Mouse (Mus musculus) cerebellum, adult 9-10 months (tissue): ENCODE measurements at regions not wholly inside any gene's neighbourhood (a gene's known extent, or its start where the extent isn't known, plus 50 kb on each side); places are given as distances from the start of the nearest gene placed in this dataset.

Experiments
- DNase-seq: peaks from one replicate; pipeline ENCODE4 v3.0.0; 2022

DNA sequence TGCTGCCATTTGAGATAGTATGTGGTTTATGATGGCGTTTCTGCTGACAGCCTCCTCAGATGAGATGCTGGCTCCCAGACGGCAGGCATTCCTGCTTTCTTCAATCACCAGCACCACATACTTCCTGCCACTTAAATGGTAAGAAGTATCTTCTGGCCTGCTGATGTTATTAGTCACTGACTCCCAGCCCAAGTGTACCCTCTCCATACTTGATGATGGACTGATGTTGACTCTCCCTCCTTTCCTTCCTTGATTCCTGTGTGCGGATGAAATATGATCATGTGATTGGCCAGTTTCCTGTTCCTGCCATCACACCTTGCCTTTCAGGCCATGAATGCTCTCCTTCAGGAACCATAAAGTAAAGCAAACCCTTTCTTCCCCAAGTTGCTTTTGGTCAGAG lies 50.8 kb upstream of the Rpl10-ps3 start:
- DNase-seq: no peak

DNA sequence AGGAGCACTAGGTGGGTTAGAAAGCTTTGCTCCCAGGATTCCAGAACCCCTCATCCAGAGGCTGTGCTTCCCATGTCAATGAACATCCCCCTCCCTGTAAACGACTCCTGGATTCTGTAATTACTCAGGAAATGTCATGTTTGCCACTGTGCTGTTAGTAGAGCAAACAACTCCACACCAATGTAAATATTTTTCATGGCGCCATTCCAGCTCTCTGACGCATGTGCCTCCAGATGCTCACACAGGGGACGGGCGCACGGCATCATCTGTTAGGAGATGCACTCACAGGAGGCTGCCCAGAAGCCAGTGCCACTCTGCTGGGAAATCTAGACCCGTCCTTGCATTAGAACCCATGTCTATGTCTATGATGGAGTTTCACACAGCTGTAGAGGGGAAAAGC lies 51.3 kb upstream of the Rpl10-ps3 start:
- DNase-seq: no peak

DNA sequence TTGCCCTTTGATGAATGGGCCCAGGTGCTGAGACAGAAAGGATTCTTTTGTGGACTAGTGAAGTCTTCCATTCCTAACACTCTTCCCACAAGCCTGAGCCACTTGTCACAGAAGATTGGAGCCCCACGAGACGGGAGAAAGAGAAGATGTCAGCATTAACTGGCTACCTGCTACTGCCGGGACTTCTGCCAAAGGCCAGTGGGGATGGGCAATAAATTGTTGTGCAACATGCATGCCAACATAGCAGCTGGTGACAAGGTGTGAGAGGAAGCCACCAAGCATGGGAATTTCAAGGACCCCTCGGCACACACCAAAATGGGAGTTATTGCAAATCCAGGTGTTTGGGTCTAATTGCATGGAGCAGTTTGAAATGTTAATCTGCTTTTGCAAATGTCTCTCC lies 63.6 kb upstream of the Rpl10-ps3 start:
- no peak for DNase-seq

DNA sequence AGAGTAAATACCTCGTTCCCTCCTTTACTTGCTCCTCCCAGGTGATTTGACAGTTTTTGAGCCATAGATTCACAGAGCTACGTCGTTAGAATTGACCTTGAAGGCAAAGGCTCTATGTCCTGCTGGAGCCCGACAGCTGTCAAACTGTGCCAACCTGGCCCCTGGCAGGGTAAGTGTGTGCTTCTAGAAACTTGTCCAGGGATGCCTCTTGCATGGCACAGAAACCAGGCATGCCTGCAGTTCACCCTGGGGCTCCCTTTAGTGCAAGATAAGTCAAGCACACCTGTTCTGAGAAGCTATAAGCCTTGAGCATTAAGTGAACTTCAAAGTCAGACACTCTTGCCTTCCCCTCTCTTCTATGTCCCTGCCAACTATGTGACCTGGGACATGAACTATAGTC lies 64.1 kb upstream of the Rpl10-ps3 start:
- DNase-seq: no peak

DNA sequence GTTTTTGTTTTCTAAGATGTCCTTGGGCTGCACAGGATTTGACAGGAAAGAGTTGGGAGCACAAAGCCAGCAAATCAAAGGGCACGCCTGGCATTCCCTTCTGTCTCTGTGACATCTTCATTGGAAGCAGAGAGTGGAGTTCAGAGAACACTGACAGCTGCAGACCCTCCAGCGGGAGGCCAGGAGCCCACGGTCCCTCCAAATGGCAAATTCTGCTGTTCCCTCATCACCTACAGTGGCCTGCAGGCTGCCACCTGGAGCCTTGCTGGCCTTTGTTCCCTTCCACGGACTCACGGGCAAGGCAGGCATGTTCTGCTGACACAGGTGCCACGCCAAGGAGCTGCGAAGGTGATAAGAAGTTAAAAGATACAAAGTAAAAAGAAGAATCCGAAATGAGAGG lies 68.2 kb upstream of the Rpl10-ps3 start:
- DNase-seq: no peak

DNA sequence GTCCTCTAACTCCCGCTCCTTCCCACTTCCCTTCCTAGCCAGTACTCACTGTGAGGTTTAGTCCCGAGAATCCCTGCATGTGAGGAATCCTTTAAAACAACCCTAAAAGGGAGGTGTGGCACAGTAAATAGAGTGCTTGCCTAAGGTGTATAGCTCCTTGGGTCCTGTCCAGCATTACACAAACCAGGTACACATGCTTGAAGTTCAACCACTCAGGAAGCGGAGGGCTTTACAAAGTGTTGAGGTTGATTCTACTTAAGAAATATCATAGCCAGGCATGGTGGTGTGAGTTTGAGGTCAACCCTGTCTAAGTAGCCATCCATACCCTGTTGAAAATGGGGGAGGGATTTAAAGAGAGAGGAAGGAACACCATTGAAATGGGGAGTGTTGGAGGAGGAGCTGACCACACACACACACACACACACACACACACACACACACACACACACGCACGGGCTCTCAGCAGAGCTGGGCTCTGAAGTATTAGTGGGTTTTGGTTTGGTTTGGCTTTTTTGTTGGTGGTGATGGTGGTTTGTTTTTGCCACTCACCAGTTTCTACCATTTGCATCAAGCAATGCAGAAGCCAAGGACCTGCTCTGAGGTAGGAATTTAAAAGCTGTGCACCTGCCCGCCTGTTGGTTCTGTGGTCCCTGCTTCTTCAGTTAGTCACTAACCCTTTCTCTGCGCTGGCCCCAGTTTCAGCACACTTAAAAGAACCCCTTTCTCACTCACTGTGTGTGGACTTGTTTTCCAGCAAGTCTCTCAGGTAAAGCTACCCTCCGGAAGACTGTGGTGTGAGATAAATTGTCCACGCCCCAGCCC lies 69.0 kb upstream of the Rpl10-ps3 start:
- no peak for DNase-seq

DNA sequence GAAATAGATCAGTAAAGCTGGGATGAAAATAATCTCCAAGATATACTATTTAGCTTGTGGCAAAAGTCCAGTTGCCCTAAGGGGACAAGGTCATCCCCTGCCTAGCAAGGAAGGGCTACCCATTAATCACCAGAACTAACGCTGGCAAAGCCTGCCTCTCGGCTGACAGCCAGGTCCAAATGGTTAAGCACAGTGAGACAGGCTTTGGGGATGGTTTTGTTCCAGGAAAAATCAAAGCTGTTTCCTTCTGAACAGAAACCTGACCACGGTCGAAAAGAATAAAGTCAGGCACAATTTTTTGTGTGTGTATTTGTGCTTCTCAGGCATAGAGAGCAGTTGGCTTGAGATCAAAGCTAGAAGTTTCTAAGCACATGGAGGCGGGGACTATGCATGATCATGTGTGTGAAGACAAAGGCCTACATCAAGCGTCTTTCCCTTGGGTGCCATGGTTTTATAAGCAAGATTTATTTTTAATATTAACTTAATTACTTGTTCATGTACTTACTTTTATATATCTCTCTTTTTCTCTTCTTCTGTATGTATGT lies 70.1 kb upstream of the Rpl10-ps3 start:
- no peak for DNase-seq

DNA sequence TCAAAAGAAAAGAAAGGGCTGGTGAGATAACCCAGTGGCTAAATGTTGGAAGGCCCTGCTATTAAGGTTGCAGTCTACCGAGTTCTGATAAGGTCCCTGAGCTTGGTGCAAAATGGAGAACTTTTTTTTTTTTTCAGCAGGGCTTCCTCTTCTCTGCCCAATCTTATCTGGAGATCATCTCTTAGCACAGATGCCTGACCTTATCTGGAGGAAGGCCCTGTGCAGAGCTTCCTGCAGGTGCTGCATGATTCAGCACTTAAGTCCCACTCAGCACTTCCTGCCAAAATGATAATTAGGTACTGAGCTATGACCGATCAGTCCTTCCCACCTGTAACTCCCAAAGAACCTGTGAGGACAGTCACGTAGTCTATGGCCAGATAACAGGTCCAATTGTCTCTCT lies 71.9 kb upstream of the Rpl10-ps3 start:
- no peak for DNase-seq

DNA sequence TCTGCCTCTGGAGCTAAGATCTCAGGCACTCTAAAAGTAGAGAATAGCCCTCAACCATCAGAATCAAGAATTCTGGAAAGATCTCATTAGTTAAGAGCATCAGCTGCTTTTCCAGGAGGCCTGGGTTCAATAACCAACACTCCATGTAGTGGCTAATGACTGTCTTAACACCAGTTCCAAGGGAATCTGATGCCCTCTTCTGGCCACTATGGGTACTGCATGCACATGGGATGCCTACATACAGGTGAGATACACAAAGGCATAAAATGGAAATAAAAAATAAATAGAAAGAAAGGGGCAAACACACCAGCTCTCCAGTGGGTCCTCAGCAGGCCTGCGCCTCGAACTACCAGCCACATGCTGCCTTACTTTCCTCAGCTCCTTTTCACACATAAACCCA lies 73.3 kb upstream of the Plet1 start:
- DNase-seq: no peak

DNA sequence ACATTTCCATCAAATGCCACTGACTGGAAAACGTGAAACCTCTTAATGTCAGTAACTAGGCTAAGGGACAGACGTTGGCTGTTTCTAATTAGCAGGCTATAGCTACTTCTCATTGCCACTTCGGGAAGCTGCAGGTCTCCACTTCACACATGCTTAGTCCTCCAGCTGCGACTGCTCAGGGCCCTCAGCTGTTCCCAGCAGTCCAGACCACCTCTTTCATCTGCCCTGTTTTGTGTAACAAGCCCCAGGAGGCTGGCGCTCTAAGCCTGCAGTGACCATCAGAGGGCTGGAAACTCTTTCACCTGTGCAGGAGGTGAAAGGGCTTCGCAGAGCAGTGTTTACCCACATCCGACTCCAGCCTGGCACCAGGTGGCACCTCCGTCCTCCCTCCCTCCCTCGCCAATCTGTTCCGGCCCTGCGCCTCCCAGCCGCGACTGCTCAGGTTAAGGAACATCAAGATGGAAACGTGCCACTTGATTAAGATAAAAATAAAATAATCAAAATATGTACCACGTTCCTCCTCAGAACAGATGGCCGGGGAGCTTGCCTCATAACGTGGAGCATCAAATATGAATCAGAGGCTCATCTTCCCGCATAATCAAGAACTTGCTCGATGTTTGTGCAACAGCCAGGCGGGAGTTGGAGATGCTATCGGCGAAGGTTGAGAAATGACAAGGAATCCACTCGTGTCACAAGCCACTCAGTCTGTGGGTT lies 72.6 kb upstream of the Plet1 start:
- no peak for DNase-seq

DNA sequence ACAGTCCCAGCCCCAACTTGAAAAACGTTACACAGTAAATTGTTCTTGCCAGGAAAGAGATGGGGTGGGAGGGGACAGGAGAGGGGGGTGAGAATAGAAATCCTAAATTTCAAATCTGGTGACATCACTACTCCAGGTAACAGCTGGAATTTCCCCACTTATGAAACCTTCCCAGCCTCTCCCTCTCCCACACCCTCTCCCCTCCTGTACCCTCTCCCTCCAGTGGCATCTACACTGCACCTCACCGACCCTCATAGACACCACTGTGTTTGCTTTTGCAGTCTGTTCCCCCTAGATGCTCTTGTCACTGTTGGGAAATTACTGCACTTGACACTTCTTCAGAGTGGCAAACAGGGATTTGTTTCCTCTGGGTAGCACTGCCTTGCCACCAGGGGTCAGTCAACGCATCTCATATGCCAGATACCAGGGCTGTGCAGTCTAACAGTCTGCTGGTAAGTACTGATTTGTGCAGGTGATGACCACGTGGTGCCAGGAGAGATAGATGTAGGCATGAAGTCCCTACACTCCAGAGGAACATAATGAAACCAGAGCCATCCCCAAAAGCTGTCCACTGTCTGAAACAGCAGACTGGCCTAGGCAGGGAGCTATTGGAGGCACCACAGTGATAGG lies 68.3 kb upstream of the Plet1 start:
- no peak for DNase-seq

DNA sequence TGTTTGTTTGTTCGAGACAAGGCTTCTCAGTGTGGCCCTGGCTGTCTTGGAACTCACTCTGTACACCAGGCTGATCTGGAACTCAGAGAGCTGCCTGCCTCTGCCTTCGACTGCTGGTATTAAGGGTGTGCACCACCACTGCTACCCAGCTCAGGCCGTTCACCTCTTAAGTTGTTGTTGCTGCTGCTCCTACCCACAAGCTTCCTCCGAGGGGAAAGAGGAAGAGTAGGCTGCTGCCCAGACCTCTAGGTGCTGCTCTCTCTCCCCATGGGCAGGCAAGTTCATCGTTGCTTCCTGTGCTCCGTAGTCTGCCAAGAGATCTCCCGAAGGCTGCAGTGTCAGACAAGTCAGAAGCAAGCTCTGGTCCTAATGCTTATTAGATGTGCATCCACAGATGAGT lies 64.2 kb upstream of the Plet1 start:
- no peak for DNase-seq

DNA sequence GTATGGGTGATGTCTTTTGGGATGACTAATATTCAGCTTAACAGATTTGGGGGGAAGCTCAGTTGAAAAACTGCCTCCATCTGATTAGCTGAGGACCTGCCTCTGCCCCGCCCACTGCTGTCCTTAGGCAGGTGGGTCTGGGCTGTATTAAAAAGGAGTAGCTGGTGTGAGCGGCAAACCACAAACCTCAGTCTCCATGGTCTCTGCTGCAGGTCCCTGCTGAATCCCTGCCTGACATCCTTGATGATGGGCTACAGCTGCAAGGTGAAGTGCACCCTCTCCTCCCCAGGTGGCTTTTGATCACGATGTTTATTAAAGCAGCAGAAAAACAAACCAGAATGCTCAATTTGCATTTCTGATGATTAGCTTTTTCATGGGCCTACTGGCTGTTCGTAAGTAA lies 60.8 kb upstream of the Plet1 start:
- no peak for DNase-seq

DNA sequence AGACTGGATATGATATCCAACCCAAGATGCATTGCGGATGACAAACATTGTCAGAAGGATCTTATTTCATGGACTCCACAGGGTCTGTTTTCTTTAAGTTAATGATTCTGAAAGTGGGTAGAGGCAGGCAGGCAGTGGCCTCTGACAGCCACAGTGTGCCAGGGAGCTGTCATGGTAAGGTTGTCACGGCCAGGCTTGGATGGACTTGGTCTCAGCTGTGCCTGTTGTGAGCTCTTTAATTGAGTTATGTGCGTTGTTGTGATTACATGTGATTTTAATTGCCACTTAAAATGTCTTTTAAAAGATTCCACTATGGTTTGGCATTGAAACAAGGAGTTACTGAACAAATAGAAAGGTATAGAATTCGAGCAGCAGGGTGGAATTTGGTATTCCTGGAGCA lies 60.3 kb upstream of the Plet1 start:
- DNase-seq: no peak

DNA sequence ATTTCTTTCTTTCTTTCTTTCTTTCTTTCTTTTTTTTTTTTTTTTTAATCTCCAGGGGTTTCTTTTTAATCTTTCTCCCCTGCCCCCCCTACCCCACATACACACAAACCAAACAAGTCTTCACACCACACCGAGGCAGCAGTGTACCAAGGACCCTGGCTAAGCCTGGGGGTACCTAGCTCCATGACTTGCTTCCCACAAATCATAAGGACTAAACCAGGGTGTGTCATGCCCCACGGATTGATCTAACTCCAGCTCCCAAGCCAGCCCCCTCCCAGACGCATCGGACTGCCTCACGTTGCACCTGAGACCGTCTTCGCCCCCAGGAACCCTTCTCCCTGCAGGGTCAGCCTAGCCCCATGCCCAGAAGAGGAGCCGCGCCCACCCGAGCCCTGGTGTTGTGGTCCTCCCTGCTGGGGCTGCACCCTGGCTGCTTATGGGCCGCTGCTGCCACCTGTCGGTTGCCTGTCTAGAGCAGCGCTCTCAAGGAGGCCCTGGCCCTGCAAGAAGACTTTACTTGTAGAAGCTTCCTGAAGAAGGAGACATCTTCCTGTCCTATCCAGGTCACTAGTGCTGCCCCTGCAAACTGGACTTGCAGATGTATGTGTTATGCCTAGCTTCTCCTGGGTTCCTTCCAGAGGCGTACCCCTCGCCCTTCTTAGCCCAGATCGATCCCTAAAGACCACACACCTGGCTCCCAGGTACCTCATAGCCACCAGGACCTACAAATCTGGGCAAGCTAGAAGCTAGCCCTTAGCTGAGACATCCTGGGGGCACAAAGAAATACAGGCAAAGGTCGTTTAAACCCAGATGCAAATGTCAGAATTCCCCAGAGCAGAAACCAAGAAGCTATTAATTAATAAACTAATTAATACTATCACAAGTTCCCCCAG lies 56.2 kb upstream of the Plet1 start:
- peak; percentile 27 for DNase-seq

DNA sequence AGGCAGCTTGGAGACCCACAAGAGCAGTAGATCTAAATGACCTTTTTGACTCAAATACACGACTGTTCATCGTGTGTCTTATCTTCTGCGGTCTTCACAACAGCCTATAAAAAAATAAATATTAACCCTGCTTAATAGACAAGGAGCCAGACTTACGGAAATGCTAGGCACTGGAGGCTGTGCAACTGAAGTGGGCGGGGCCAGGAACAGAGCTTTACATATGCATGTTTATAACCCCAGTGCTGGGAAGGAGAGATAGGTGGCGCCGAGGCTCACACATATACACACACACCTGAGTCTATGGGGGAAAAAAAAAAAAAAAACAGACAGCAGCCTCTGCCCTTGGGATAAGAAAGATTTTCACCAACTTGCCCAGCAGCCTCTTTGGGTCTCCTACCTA lies 55.6 kb upstream of the Plet1 start:
- DNase-seq: no peak

DNA sequence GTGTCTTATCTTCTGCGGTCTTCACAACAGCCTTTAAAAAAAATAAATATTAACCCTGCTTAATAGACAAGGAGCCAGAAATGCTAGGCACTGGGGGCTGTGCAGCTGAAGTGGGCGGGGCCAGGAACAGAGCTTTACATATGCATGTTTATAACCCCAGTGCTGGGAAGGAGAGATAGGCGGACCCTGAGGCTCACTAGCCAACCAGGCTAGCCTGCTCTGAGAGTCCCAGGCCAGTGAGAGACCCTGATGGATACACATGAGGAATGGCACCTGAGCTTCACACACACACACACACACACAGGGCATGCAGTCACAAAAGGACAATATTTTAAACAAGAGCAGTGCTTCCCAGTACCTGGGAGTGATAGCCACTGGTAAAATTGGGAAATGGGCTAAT lies 54.1 kb upstream of the Plet1 start:
- DNase-seq: no peak

DNA sequence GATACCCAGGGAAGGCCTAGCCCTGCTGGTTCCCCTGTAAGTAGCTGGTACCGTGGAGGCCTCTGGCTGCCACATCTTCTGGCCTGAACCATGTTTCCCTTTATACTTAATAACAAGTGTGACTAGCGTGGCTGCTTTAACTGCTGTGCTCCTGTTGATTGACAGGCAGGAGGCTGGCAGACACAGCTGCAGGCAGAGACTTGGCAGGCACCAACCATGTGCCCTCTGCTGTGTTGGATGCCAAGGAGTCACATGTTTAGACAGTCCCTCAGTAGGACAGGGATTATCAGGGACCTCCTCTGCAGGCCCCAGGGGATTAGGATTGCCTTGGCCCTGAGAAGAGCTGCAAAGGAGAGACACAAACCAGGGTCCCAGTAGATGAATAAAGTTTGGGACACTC lies 53.6 kb upstream of the Plet1 start:
- DNase-seq: no peak

DNA sequence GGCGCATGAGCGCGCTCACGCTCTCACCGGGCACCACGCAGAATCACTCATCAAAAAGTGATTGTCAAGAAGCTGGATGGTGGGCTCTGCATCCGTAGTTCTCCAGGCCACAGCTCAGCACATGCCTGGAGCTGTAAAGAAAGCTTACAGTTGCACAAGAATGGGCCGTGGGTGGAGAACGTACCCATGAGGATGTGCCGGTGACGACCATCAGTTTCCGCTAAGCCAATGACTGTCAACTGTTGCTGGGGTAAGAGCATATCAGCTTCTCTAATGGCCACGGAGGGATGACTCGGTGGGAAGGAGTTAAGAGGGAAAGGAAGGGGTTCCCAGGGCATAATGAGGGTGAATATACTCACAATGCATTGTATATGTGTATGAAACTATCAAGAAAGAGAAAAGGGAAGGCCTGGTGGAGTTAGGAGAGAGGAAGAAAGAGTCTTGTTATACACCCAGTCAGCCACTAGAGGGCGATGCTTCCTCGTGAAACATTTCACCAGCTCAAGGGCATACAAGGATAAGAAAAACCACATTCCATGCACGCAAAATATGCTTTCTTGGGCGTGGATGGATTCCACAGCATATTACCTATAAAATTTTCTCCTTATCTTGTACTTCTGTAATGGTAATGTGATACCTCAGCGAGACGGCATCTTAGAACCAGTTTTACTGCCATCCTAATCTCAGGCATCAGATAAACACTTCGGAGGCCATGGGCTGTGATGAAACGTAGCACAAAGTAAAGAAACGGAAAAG lies 50.4 kb upstream of the Plet1 start:
- peak; percentile 68 for DNase-seq
